Mouse (Mus musculus) left cerebral cortex, adult 8-10 months (tissue): ENCODE measurements at regions not wholly inside any gene's neighbourhood (a gene's known extent, or its start where the extent isn't known, plus 50 kb on each side); places are given as distances from the start of the nearest gene placed in this dataset.

Experiments used
- DNase-seq, 2 experiments: peaks; one replicate each; pipeline ENCODE4 v3.0.0; 2022; ENCODE audit warnings: low spot score in 2 of 2

DNA sequence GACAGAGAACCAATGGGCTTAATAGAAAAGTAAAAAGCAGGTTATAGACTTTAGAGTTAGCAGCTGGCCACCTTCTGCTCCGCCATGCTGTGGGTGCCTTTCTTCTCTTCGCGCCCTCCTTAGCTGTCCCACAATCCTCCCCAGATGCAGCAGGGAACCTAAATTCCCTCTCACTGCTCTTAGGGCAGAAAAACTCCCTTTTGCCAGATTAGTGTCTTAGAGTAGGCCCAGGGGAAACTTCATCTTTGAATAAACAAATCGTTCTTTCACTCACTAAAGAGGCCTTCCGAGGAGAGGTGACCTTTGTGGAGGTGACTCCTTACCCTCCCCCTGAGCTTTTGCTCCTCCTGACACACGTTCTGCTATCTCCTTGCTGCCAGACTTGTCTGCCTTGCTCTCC is 157.0 kb upstream of the Six2 start:
- DNase-seq, result no peak

DNA sequence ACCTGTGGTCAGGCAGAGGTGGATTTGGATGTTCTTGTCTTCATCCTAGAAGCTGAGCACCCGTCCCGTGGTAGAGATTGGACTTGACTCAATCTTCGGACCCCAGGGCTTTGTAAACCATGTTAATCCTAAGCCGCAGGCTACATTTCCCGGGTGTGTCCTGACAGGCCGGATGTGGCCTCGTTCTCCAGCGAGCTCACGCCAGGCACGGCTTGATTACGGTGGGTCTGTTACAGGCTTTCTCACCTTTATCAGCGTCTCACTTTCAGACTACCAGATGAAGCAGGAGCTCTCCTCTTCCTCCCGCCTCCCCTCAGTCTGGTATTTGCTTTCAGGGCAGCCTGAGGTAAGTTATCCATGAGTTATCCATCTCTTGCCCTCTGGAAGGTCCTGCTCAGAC is 156.4 kb upstream of the Six2 start:
- no peak for DNase-seq

DNA sequence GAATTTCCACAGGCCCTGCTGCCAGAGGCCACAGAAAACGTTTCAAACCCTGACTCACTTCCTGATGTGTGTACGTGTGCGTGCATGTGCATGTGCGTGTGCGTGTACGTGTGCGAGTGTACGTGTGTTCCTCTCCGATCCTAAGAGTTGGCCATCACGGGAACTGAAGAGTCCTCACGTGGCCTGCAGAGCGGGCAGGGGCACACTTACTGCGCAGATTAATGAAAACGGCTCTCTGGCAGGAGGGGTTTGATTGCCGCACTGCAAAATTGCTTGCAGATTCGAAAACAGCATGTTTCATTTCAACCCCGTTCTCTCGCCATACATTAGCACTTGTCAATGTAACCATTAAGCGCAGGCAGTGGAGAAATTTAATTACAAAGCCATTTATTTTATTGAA is 135.0 kb upstream of the Six2 start:
- no peak for DNase-seq

DNA sequence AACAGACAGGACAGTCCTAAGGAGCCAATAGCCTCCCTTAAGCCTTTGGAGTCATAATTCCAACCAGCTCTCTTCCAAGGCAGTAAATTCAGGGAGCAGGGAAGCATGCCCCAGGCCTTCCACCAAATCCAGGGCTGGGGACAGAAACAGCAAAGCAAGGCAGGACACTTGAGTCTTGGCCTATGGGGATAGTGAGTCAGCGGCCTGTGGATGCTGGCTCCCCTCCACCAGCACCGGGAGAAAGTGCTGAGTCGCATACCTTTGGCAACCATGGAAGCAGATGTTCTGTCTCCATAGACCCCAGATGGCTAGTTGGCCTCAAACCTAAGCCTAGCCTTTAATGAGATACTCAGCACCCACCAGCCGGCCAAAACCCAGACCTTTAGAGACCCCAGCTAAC is 133.8 kb upstream of the Six2 start:
- DNase-seq, result no peak

DNA sequence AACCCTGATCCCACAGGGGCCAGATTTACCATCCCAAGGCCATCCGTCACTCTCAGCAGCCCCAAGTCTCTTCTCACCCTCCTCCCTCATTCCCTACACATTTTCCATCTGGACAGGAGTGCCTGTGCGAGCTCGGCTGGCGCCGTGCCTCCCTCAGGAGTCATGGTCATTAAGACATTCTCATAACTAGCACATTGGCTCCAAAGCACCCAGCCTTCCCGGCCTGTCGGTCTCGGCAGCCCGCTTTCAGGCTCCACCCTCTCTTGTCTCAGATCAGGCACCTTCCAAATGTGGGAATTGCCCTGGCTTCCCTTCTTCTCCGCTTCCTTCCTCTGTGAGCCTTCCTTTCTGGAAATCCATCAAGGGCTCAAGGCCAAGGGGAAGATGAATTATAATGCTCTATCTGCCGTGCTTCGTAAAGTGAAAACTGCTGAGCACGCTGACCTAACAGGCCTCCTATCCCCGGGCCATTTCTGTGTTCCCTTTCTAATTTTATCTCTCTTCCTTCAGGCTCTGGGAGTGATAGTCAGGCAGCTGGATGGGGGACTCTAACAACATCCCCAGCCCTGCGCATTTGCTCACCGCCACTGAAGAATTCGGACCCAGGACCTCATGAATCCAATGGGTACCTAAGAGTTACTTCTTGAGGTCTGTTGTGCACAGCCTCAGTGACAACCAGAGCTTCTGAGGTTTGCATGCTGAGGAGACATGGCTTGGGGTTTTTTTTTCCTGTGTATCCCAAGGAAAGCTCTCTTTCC is 130.2 kb upstream of the Six2 start:
- DNase-seq, result no peak

DNA sequence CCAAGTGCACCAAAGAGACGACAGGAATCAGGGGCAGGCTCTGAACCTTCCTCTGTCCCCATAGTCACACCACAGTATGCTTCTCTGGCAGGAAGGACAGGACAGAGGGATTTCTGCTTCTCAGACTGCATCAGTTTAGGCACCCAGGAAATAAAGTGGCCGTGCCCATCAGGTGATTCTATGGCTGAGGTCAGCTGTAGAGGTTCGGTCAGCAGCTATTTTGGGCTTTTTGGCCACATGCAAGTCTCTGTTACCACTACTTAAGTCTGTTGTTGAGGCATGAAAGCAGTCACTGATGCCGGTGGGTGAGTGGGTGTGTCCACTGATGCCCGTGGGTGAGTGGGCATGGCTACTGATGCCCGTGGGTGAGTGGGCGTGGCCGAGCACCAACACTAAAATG is 128.4 kb upstream of the Six2 start:
- no peak for DNase-seq

DNA sequence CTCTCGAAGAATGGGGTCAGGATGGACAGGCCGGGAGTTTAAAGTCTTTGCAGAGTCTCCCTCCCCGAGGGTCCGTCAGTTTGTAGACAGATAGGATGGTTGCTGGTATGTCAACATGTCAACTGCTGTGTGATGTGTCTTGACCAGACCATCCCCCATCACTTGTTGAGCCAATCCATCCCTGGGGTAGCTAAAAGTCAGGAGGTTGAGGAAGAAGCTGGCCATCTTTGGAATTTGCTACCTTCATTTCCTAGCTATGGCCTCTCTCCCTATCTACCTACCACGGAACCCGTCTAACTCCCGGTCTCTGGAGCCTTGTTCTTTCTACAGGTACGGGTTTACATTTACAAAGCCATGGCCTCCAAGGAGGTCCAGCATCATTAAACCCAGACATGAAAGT is 128.0 kb upstream of the Six2 start:
- DNase-seq, result no peak

DNA sequence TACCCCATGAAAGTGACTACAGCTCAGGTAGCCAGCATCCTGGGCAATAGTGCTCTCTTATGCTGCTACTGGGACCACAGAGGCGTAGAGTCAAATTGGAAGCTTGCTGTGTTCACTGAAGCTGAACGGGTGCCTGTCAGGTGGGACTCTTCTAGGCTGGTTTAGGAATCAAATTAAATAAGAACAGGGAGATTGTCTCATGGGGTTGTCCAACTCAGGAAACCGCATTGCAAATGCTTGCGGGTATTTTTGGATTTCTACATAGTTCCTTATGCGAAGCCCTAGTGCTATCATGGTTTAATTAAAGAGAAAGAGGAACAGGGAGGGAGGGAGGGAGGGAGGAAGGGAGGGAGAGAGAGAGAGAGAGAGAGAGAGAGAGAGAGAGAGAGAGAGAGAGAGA is 120.5 kb upstream of the Six2 start:
- DNase-seq, result no peak

DNA sequence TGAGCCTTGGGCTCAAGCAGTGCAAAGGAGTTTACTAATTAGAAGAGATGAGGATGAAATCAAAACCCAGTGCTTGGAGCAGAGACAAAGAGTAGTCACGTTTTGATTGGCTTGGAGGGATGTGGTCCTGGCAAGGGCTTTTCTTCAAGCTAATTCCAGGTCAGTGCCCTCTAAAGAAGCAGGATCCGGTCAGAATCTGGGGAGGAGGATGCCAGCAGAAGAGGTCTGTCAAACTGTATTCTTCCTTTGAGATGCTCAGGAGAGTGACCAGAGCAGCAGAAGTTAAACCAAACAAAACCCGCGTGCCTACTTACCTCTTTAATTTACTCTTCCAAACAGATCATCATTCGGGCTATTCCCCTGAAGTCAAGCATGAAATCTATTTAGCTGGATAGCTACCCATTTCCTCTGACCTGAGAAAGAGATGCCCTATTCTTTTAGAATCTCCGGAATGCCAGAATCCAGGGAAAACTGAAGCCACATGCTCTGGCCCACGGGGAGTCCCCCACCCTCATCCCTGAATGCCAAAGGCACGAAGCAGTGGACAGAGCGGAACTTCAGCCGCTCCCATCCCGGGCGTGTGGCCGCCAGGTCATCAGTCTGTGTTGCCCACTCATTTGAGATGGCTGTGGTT is 117.8 kb upstream of the Six2 start:
- no peak for DNase-seq

DNA sequence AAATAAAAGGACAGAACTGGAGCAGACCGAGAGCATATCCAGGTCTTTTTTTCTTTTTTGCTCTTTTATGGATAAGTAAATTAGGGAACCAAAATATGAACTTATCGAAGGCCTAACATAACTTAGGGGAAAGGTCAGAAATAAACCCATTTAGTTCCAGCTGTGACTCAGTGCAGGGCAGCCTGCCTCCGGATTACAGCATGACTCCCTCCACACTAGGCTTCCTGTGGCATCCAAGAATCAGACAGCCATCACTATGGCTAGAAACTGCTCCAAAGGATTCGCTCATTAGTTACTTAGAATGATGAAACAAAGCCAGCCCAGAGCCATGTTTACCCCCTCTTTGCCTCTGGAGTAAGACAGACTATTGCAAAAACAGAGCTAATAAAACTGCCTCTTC is 116.6 kb upstream of the Six2 start:
- no peak for DNase-seq

DNA sequence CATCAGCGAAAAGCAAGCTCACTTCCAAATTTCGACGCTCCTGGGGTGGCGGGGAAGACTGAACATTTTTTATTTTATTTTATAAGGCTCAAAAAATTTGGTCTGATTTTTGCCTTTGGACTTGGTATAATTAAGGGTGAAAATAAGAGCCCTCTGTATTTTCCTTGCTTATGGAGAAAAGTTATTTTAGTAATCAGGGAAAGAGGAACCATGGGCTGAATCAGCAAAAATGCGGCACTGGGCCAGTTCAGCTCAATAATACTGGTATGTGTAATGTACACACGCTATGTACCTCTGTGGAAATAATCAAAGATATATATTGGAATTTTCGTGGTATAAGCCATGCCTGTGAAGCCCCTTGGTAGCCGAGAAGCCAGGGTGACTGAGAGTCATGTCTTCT is 113.7 kb upstream of the Six2 start:
- no peak for DNase-seq

DNA sequence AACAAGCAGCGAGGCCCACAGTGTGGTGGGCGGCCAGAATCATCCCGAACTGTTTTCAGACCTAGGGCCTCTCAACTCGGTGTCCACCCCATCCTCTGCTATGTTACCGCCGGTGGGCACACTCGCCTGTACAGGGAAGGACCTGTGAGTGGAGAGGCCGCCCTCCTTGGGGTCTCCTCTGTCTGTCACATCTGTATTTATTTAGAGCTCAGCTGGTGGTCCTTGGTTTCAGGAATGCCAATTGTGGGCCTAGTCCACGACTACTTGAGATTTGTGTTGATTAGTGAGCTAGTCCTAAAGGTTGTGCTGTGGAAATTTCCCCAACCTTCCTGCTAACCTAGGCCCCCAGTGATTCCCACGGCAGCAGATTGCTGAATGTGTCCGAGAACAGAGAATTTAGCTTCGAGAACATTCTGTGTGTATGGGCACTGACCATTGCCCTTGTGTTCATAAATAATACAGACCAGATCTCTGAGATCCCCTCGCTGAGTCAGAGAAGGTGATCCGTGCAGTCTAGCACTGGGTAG is 113.1 kb upstream of the Six2 start:
- DNase-seq, result no peak

DNA sequence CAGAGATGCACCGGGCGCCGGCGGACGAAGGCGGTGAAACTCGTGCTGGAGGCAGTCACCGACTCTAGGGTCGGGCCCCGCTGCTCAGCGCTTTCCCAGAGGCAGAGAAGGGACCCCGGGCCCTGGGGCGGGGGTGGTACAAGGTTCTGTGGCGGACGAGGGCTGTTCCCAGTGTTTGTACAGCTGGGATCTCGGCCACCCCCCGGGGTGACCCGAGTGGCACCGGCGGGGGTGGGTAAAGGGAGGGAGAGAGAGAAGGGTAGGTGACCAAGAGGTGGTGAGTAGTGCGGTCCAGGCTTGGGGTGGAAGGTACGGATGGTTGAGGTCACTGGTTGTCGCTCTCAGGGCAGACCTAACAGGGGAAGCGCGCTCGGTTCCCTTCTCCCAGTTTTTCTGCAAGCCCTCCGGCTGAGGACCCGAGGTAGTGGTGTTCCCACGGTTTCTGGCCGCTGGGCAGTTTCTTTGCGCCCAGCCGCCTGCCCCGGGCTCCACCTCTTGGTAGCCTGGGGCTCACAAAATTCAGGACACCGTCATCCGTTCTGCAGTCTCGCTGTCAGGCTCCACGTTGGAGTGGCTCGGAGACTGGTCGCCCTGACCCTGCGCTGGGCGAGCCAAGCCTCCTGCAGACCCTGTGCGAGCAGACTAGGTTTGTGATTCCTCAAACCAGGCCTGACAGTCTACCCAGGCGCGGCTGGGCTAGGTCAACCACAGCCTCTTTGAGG is 112.4 kb upstream of the Six2 start:
- DNase-seq, result no peak

DNA sequence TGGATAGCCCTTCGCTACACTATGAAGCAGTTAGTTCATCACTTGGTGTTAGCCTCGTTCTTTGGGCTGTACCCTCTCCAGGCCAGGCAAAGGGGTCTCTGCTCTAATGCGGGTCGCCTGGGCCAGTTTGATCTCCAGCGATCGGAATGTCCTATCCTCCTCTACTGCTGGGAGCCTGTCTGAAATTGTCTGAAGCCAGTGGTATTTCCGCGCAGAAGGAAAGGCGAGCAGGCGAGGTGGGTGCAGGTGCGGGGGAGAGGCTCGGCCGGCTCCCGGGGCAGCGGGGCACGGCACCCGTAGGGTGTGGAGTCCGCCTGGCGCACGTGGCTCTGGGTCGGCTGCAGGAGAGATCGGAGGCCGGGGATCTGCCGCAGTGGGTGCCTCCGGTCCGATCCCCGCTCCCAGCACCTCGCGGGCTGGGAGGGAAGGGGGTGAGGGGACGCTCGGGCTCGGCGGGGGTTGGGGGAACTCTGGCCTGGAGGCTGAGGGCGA is 111.8 kb upstream of the Six2 start:
- DNase-seq, result no peak

DNA sequence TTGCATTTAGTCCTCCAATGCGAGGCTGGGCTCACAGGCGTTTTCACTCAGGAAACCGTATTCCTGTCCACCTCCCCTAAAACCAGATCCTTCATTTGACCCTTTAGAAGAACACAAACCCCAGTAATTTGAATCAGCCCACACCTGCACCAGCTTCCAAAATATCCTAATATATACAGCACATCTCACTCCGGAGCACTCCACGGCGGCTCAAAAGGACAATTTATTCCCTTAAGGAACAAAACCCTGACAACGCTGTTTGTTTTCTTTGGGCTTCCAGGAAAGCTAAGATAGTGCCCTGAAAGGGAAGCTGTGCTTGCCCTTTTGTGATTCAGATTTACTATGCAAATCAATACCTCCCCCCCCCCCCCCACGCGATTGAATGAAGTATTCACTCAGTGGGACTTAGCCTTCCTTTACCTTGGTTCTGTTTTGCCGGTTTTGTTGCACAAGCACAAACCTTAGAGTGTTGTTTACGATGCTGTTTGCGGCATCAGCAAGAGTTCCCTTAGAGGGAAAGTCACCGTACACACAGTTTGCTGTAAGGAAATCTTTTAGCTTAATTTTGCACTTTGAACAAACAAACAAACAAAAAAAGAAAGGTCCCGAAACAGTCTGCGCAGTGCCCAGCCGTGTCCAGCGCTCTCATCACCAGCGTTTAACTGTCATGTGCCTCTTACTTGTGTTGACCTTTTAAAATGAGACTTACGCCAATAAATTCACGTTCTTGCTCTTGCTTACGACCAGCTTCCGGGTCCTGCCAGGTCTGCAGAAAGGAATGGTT is 111.2 kb upstream of the Six2 start:
- no peak for DNase-seq

DNA sequence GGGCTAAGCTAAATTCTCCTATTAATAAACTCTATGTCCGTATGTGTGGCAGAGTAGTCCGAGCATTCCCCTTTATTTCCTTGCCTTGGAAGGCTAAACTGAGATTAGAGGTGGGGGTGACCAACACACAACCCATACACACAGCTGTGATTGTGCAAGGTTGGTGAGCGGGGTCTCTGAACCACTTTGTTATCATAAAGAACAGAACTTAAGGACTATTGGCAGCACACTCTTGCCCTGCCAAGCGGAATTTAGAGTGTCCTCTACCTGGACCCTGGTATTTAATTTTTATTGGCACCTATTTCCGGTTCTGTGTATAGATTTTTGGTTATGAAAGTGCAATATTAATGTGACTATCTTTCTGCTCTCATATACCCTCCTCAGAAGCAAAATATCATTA is 109.7 kb upstream of the Six2 start:
- DNase-seq, result no peak

DNA sequence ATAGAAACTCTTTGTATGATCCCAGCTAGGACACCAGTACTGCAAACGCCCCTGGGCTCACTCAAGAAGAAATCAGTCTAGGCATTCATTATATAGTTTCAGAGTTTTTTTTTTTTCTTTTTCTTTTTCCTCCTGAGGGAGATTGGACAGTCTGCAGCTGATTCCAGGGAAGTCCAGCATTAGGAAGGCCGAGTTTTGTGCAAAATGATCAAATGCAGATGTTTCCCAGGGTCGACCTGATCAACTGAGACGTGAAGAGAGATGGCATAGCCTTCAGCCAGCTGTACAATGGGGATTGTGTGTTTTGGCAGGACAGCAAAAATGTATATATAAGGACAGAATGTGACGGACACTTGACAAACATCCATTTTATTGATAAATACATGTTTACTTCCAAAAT is 107.7 kb upstream of the Six2 start:
- DNase-seq, result no peak

DNA sequence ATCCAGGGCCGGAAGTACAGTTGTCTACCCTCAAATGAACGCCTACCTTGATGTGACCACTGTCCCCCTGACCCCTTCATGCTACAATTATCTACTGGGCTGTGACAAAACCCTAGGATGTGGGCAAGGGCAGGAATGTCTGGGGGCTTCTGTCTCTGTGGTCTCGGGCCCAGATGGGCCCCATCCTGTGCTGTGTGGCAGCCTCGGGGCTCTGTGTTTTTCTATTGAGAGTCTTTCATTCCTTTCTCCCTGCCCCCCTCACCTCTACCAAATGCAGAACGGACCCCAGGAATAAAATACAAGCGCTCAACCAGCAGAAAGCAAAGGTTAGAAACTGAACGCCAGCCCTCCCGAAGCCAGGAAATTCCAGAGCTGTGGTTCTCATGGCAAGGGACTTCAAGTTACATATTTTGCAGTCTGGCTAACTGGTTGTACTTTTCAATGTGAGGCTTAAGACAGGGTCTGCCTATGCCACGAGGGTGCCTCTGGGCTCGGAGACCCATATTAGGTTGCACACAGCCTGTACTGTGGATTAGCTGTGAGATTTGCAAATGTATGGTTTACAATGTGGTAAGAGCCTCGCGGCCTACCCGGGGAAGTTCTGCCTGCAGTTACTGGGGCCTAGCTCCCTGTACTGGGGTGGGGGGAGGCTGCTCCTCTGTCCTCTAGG is 97.7 kb upstream of the Six2 start:
- no peak for DNase-seq

DNA sequence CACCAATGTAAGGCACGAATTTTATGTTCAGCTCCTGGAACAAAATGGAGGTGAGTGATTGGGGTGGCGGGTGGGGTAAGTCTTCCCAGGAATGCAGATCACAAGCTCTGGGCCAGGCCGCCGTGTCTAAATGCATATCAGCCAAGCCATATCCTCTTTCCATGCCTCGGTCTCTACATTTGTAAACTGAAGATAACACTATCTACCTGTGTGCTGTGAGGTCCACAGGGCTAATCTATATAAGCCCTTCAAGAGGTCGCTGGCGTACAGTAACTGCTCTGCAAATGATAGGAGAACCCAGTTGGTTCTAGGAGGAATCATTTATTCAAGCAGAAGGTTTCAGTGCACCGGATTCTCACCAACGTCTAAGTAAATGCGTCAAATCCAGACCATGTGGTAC is 92.4 kb upstream of the Six2 start:
- DNase-seq, result no peak

DNA sequence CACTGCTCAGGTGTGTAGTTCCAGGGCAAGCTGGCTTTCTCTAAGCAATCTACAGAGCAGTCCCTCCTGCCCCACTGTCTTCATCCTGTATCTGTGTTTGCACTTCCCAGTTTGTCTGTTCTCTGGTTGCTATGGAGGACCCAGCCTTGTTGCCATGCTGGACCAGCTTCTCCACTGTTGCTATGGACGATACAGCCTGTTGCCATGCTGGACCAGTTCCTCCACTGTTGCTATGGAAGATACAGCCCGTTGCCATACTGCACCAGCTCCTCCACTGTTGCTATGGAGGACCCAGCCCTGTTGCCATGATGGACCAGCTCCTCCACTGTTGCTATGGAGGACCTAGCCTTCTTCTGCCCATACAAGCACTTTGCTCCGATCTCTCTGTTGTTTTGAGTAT is 88.8 kb upstream of the Six2 start:
- peak in 1 of 2 experiments; percentile 56 for DNase-seq

DNA sequence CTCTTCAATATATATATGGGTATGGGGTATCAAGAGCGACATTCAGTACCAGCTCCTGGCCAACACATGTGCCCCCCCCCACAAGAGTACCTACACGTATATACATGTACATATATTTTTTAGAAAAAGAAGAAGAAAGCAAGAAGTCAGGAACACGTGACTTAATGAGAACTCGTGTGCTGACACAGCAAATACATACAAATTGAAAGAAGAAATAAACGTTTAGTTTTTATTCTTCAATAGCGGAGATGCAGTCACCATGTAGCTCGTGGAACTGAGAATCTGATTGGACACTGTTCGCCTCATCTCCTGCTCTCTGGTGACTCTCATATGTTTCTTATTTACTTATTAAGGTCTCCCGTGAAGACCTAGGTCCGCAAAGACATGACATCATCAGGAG is 80.3 kb upstream of the Six2 start:
- DNase-seq, result no peak
